Mouse (Mus musculus) cortical plate, adult 2 months (tissue): ENCODE measurements around the gene Zfp446.

Experiments used
- CTCF ChIP-seq: fragments of 200-500 bp; IDR thresholded peaks from 2 replicates; pipeline ENCODE4 v1.5.1; 2011; ENCODE audit warnings: mild to moderate bottlenecking, control low read depth, low read length; ENCODE audit not compliant: insufficient read depth; ENCODE audit errors: extremely low read depth
- POLR2A ChIP-seq: fragments of 200-500 bp; IDR thresholded peaks from 2 replicates; pipeline ENCODE4 v1.6.1; 2011; ENCODE audit warnings: mild to moderate bottlenecking, low read length, control low read depth; ENCODE audit not compliant: insufficient read depth; ENCODE audit errors: extremely low read depth

GRCm38 (mm10) chr7:12934808-12935207 lies 42.8 kb upstream of the Zfp446 start:
- no peak for TF ChIP-seq POLR2A
- TF ChIP-seq CTCF: no peak
